Mouse (Mus musculus) right cerebral cortex, postnatal 36 days (tissue): ENCODE measurements at regions not wholly inside any gene's neighbourhood (a gene's known extent, or its start where the extent isn't known, plus 50 kb on each side); places are given as distances from the start of the nearest gene placed in this dataset.

Experiments
- DNase-seq, 2 experiments: peaks; one replicate each; pipeline ENCODE4 v3.0.0; 2022; ENCODE audit warnings: low spot score in 2 of 2, mixed read lengths in 1 of 2

DNA sequence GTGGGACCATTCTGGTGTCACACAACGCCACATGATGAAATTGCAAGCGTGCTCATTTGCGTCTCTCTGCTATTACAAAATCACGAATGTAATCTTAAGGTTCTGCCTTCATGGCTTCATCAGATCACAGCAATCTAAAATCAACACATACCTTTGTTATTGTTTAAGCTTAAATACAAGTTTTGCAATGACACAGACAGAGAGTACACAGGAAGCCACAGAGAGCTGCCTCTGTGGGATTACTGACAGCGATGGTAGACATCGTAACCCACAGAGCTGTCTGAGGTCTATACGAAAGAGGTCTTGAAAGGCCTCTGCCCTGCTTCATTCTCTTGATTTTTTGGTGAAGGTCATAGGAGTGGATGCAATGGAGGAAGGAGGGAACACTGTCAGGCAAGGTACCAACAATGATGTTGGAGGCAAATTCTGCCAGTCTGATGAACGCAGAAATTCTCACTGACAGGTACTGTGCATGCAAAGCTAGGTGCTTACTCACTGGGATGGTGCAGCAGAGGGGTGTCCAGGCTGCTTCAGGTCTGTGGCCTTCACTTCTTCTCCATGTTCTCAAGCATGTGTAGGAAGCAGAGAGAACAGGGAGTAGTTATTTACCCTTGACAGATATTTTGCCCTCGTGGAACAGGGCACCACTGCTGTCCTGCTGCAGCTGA lies 226.5 kb downstream of the Gm19410 start:
- DNase-seq = no peak

DNA sequence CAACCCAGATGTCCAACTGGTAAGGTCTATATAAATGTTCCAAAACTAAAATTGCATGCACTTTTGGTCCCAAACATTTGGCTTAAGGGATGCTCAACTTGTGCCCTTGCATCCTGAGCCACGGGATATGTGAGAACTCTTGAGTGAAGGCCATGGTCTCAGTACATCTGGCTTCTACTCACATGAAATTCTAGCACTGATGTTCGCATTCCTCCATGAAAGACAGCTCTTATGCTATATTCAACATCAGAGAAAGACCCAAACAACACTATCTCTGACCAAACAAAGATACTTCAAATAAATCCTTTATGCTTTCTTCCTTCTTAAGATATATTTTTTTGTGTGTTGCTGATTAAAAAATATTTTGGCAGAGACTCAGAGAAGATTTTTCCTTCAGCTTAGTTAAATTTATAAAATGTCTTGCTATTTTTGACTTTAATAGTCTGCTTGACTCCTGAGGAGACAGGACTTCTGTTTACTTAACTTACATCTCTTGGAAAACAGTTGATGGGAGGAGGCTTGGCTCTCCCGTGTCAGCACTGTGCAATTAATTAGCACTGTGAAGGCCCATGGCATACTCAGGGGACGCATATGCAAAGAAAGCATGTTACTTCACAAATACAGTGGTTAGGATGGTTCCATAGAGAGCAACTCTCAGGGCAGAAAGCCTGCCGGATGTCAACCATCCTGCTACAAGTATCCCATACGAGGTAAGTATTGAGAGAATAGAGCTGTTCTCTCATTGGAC lies 230.9 kb downstream of the Gm19410 start:
- DNase-seq = no peak

DNA sequence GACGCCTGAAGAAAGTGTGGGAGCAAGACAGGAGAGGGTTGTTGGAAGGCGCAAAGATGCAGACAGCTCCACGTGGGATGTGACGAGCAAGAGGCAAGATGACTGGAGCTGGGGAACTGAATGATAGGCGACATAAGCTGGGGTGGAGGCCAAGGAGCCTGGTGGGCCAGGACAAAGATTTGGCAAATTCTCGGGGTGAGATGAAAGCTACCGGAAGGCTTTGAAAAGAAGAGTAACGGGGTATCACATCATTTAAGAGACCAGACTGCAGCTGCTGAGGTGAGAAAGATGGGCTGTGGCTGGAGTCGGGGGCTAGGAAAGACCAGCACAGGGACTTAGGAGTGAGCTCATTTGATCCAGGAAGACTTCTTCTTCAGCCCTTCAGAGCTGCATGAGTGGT lies 234.0 kb downstream of the Gm19410 start:
- DNase-seq = no peak

DNA sequence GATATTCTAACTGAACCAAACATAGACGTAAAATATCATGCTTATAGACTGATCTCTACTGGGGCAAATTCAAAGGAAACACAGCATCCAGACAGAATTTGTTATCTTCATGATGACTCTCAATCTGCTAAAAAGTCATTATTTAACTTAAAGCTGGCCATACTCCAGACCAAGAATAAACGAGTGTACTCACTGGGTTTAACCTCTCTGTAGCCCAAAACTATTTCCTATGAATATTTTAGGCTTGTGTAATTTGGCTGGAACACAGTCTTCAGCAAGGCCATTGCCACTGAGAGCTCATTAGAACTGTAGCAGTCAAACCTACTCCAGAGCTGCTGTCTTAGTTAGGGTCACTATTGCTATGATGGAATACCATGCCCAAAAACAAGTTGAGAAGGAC lies 238.8 kb downstream of the Gm19410 start:
- no peak for DNase-seq

DNA sequence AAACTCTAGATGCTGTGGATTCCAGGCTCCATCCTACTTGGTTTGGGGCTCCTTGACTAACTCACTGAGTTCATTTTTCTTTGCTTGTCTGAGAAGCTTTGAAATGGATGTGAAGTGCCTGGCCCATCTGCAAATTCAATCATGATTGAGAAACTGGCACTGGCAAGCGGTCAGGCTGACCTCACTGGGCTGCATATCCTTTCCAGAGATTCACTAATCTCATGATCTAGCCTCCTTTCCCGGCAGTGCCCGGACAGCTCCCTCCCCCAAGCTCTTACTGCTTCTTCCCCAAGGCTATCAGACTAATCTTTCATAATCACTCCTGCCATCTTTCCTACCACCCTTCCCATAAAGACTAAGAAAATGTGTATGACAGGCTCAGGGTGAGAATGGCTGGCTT lies 239.9 kb downstream of the Gm19410 start:
- DNase-seq = no peak

DNA sequence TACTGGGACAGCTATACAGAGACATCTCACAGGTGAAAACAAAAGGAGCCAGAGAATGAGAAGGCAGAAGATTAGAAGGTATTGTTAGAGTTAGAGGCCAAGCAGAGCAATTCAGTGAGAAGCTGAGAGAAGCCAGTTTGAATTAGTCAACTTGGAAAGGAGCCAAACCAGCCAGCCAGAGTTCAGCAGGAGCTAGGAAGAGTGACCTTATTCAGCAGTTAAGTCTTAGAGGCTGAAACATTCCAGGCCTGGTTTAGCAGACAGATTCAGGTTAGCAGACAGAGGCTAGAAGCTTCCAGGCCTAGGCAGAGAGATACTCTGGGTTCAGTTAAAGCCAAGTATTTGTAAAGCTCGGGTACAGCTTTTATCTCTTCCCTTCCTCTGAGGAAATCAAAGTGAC lies 242.1 kb downstream of the Gm19410 start:
- DNase-seq = no peak

DNA sequence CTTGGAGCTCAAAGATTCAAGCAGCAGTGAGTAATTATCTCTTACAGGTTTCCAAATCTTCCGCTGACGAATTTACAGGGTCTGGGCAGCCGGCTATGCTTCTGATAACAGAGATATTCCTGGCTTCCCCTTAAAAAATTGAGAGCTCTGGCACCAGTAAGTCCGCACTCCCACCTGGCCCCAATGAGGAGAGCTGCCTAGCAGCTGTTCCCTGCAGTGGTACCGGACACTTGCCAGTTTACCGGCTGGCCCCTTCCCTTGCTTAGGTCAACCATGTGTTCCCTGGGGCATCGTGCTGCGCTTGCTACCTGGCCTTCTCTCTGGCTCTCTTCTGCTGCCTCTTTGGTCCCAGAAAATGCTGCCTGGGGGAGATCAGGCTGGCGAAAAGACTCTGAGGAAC lies 244.0 kb downstream of the Gm19410 start:
- no peak for DNase-seq

DNA sequence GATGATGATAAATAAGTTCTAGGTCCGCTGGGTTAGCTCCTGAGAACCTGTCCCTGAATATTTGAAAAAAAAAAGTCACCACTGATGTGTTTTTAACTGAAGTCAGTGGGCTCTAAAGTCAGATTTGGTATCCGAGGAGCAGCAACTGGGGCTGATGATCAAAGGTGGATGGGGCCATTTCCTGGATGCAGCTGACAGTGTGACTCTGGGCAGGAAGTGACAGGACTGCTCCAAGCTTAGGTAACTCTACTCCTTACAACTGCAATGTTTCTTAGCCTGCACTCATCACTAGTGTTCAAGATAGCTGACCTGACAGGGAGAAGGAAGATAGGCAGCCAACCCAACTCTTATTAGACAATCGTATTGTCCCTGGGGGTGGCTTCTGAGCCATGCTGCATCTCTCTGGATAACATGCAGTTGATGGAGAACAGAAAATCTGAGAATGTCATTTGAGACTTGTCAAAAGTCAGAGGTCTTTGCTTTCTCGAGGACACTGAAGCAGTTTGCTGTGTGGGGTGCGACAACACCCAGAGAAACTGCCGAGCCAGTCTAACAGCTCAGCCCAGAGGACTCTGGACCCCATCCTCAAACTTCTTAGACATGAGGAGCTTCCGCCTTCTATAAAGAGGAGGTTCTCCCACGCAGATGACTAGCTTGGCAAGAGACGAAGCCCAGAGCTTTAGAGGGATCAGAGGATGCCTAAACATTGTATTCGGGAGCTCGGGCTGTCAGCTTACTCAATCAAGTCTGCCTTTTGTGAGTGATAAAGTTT lies 245.0 kb downstream of the Gm19410 start:
- DNase-seq = no peak

DNA sequence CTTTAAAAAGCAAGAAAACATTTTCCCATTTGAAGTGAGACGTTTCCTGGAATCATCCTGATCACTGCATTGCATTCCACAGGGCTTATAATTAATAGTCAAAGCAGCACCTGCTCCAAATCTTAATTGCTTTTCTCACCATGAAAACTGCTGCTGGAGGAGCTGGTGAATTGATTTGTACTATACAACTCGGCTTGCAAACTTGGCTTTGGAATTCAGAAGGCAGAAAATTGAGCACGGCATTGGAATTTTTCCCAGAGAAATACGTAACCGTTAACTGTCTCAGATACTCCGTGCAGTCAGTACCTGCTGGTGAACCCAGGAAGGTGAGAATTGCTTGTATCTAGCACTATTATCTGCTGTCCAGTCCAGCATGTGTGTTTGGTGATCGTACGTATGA lies 249.3 kb downstream of the Gm19410 start:
- peak in 1 of 2 experiments; percentile 10 for DNase-seq

DNA sequence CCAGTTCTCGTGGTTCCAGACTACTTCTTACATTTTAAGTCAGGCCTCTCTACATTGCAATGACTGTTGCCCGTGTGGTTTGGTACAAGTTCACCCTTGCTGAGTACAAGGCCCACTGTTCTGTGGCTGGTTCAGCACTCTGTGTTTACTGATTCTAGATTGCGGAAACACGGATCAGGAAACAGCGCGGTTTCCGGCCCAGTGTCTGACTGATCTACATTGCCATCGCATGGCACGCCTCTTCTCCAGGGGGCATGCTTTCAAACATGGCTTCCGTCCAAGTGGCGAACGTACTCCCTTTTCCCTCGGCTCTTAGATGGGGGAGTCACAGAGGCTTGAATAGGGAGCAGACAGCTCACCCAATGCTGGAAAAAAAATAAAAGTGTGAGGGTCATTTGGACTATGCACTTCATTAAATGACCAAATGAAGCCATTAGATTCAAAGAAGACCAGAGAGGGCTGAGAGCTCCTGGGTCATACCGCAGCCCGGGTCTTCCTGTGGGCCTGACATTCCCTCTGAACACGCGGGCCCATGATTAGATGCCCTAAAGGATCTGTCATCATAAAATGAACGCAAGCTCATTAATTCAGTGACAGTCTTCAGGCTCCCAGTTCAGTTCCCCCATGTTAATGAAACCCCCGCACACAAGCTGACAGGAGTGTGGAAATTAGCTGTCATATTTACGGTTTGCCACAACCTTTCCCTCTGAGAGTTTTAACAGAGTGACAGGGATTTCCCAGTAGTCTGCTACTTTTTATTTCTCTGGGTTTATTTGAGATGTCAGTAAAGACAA lies 250.9 kb downstream of the Gm19410 start:
- DNase-seq = no peak

DNA sequence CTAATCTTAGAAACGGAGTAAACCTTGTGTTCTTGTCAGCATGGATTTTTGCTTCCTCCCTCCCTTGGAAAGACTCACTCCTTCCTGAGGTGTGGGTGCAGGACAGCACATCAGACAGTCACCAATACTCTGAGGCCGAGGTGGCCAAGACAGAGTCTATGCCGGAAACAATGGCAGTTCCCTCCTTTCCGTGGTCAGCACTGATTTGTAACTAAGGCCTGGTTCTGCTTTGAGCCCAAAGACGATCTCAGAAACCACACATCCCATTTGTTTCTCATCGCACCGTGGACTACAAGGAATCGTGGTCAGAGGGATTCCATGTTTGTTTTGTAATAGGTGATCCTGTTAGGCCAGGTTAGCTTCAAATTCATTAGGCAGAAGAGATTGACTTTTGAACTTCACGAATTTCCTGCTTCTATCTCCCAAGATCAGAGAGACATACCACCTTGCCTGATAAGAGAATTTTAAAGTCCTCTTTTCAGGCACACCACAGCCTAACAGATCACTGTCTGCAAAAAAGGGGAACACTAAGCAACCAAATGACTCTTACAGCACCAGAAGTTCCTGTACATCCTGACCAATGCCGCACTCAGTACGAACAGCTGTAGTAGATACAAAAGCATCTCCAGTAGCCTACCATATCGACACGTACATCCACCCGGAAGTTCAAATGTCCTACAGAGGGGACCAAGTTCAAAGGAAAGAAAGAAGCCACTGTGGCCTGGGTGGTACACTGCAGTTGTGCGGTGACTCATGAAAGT lies 253.6 kb downstream of the Gm19410 start:
- no peak for DNase-seq

DNA sequence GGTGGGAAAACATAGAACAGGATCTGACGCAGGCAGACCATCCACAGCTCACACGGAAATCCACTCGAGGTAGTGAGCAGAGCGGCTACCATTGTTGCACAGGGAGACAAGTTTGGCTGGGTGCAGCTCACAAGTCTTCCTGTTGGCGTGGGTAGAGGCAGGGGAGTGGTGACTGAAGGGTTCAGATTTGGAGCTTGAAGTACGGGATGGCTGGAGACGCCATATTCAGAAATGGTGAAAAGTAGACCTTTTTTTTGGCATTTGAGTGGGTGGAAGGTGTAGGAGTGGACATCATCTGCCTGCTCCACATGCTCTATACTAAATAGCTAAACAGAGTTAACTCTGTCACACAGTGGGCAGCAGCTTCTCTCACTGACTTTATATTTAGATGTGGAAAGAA lies 254.3 kb downstream of the Gm19410 start:
- peak; percentile 58 to 83 for DNase-seq

DNA sequence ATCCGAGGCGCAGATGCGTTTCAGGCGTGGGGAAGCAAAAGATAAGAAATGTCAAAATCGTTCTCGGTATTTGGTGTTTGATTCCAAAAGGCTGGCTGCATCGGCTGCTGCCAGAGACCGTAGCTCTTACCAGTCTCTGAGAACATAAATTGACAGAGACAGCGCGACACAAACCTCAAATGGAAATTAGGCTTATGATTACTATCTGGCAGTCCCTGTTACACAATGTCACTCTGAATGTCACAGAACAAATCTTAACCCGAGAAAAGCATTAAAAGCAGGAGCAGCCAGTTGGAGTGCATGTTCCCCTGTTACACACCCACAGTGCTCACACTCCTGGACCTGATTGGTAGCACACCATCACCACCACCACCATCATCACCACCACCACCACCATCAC lies 262.0 kb downstream of the Gm19410 start:
- no peak for DNase-seq

DNA sequence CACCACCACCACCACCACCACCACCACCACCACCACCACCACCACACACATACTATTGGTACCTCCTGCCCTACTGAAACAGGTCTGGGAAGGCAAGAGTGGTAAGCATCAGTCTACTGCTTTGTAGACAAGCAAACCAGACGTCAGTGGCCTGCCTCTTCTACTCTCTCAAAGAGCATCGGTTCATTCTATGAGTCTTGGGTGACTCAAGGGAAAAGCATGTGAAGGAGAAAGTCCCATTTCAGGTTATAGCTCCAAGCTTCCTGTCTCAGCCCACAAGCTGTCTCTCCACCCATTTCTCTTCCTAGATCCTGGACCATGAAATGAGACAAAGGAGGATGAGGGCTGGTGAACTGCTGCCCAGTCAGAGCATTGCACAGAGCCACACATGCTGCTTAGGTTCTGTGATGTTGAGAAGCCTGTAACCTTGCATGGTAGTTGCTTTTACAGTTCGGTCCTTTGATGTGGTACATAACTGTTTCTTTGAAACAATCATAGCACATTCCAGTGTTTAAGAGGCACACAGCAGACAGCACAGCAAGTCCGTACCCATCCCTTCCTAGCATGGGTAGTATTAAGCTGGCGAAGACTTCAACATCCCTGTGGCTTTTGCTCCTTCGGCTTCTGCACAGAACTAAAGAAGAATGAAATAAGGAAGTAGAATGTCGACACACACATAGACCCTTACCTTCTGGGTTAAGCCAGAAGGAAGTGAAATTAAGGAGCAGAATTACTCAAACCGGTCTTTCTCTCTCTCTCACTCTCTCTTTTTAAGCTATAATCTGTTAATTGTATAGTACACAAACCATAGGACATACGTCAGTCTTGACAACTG lies 262.7 kb downstream of the Gm19410 start:
- DNase-seq = no peak

DNA sequence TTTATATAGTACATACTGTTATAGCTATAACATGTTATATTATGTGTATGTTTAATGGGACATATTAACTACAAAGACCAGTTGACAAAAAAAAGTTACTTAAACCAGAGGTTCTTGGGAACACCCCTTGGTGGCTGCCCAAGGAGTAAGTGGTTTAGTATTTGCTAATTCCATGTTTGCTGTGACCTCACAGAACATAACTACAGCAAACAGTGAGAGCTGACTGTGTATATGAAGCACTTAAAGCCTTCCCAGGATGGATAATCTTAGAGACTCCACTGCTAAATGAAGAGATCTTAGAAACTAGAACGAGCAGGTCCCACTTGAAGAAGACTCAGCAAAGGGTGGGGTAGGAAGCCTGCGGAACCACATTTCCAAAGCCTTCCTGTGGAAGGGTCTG lies 263.9 kb downstream of the Gm19410 start:
- DNase-seq = no peak

DNA sequence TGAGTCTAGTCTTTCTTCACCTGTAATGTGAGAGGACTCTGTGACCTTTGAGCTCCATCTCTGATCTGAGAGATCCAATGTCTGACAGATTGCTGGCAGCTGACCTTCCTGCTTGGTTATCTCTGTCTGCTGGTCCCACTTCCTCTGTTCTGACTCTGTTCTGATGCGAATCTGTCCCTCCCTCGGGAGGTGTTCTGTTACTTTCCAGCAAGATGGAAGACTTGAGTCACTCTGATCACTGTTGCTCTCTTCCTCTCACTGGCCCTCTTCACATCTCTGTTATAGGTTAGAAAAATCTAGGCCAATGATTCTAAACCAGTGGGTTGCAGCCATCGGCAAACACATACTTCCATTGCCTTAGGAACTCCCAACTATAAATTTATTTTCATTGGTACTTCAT lies 264.6 kb downstream of the Gm19410 start:
- DNase-seq = no peak

DNA sequence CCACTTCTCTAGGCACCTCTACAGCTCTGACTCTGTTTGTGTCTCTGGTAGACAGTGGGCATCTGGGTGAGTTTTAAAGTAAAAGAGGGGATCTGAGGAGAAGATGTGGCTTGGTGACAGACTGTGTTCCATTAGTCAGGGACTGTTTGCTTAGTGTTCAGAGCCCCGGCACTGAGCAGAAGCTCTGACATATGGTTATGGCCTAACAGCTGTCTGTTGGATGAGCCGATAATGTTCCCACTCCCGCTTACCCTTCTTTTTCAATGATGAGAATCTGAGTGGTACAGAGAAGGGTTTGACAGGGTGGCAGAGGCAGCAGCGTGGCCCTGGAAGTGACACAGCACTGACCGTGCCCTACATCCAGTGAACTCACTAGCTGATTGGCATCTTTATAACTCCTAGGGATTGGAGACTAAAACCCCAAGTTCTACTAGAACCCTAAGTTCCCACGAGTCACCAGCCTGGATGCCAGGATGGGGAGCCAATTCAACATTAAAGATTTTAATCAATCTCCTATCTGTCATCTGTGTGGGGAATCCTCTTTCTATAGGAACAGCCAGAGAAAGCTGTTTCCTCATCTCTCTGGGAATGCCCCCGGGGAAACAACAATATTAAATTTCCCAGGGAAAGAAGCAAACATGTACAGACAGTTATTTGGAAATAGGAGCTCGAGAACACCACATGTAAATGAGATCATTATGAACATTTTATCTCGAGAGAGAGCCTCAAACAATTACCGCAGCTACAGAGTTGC lies 266.6 kb downstream of the Gm19410 start:
- DNase-seq = no peak

DNA sequence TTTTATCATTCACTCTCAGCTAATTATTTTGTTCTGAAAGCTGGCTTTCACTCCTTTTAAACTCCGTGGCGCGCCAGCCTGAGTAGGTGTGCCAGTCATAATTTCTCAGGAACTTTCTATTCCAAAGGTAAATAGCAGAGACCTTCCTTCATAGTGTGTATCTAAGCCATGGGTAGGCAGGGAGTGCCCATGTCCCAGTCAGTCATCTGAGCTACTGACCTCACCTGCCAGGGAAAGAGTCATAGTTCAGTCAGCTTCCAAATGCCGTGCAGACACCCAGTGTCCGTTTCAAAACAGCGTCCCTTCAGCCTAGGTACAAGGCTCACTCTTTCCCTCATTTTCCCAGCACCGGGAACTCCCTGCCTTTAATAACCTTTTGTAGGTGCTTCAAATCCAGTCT lies 269.7 kb downstream of the Gm19410 start:
- DNase-seq = no peak

DNA sequence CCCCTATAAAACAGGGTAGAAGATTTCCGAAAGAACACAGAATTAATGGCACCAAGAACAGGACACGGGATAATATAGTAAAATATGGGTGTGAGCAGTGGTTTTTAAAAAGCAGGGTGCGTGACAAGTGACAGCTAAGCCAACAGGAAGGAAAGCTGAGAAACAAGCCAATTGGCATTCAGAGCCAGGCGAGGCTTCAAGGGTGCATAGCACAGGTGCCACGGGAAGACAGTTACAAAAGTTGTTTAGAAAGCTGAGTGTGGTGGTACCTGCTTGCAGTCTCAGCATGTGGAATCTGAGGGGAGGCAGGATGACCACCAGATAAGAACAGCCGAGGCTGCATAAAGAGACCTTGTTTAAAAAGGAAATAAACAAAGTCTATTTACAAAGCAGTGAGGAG lies 270.7 kb downstream of the Gm19410 start:
- DNase-seq = no peak
